Mouse (Mus musculus): ENCODE data around the gene Smyd4.

GRCm38 (mm10) chr11:75448575-75448974 is 100.3 kb downstream of the Smyd4 start:
- TF ChIP-seq POLR2A (IDR thresholded peaks at IDR 0.05; ENCODE audit: low read depth, low read length) (no peak), CTCF (IDR thresholded peaks at IDR 0.05; ENCODE audit: borderline replicate concordance, insufficient read depth, low read length) (no peak)
